30 mouse cellular contexts compared by ENCODE assay signal in genomic region chr7:58742648-58743047, GRCm38 (mm10).
DNase-seq lines count a peak whose midpoint lies in the region; ATAC-seq and TF ChIP-seq lines count a peak whose summit lies in the region.
"Had no signal": no experiment of that assay in that cellular context is flagged by ENCODE, and none has a peak within 500 bp of the region (broad histone marks: within the 10 kb centered on the region; RNA-seq: fewer than 3 reads in every experiment).

No protein-coding gene starts in this region.

- H3K27ac ChIP-seq in midbrain, embryonic 11.5 days (ENCODE audit: low read depth, low read length): no peak overlapping the region
- no peak overlapping the region for H3K27ac ChIP-seq in midbrain, embryonic 16.5 days (ENCODE audit: low read length)
- no peak overlapping the region for H3K27ac ChIP-seq in stomach, postnatal 0 days (replicated peaks)
- H3K27ac ChIP-seq: embryonic facial prominence, embryonic 13.5 days; forebrain, embryonic 10.5 days; hindbrain, embryonic 12.5 days; hindbrain, postnatal 0 days; intestine, embryonic 15.5 days; limb, embryonic 10.5 days; limb, embryonic 15.5 days; liver, embryonic 14.5 days; macrophage; neural tube, embryonic 12.5 days; stomach, embryonic 15.5 days had no signal

- H3K9ac ChIP-seq in midbrain, embryonic 11.5 days (ENCODE audit: low read length): no peak overlapping the region
- H3K9ac ChIP-seq in midbrain, embryonic 16.5 days (ENCODE audit: low read depth, low read length): no peak overlapping the region
- H3K9ac ChIP-seq in stomach, postnatal 0 days (ENCODE audit: low read length): no peak overlapping the region
- H3K9ac ChIP-seq: embryonic facial prominence, embryonic 13.5 days; hindbrain, embryonic 12.5 days; intestine, embryonic 15.5 days; limb, embryonic 15.5 days; liver, embryonic 14.5 days; neural tube, embryonic 12.5 days; stomach, embryonic 15.5 days had no signal

- H3K4me2 ChIP-seq in midbrain, embryonic 11.5 days: no peak overlapping the region
- no peak overlapping the region for H3K4me2 ChIP-seq in midbrain, embryonic 16.5 days (ENCODE audit: low read length)
- no peak overlapping the region for H3K4me2 ChIP-seq in stomach, postnatal 0 days (replicated peaks; ENCODE audit: low read depth)
- H3K4me2 ChIP-seq: embryonic facial prominence, embryonic 13.5 days; hindbrain, embryonic 12.5 days; intestine, embryonic 15.5 days; limb, embryonic 15.5 days; neural tube, embryonic 12.5 days; stomach, embryonic 15.5 days had no signal

- 58% methylated on average over 1 of the region's 1 CpGs for WGBS in midbrain, embryonic 11.5 days
- 43% methylated on average over 1 of the region's 1 CpGs for WGBS in midbrain, embryonic 16.5 days
- 52% methylated on average over 1 of the region's 1 CpGs for WGBS in stomach, postnatal 0 days

- no peak for TF ChIP-seq EP300 in stomach, postnatal 0 days (optimal IDR thresholded peaks at IDR 0.05)

- no peaks in the 10 kb centered on the region for H3K9me3 ChIP-seq in midbrain, embryonic 11.5 days (ENCODE audit: control insufficient read depth, low read length)
- H3K9me3 ChIP-seq in midbrain, embryonic 16.5 days (replicated peaks; ENCODE audit: control insufficient read depth, low read length, poor library complexity, severe bottlenecking): no peaks in the 10 kb centered on the region
- no peaks in the 10 kb centered on the region for H3K9me3 ChIP-seq in stomach, postnatal 0 days (ENCODE audit: control insufficient read depth, low read length)
- H3K9me3 ChIP-seq: embryonic facial prominence, embryonic 13.5 days; forebrain, embryonic 10.5 days; hindbrain, embryonic 12.5 days; intestine, embryonic 15.5 days; limb, embryonic 10.5 days; limb, embryonic 15.5 days; neural tube, embryonic 12.5 days; stomach, embryonic 15.5 days had no signal

- H3K4me3 ChIP-seq in midbrain, embryonic 11.5 days (ENCODE audit: low read depth, low read length): no peak overlapping the region
- H3K4me3 ChIP-seq in midbrain, embryonic 16.5 days (ENCODE audit: low read depth, low read length): no peak overlapping the region
- H3K4me3 ChIP-seq in stomach, postnatal 0 days (ENCODE audit: low read depth, low read length): no peak overlapping the region
- H3K4me3 ChIP-seq: embryonic facial prominence, embryonic 13.5 days; forebrain, embryonic 10.5 days; hindbrain, embryonic 12.5 days; intestine, embryonic 15.5 days; limb, embryonic 10.5 days; limb, embryonic 15.5 days; myocyte; neural tube, embryonic 12.5 days; stomach, embryonic 15.5 days had no signal

- no peak for ATAC-seq in midbrain, embryonic 11.5 days (ENCODE audit: low FRiP score)
- ATAC-seq in midbrain, embryonic 16.5 days: no peak
- peak; percentile 24 for ATAC-seq in activated CD4-positive, CD25-positive, alpha-beta regulatory T cell, adult 4 months
- peak; percentile 53 for ATAC-seq in megakaryocyte progenitor cell, adult 5-6 weeks (replicated peaks; ENCODE audit: poor library complexity)
- no peak for ATAC-seq in stomach, postnatal 0 days (ENCODE audit: low FRiP score, low TSS enrichment)
- ATAC-seq: forebrain, embryonic 16.5 days; hindbrain, postnatal 0 days; intestine, embryonic 15.5 days had no signal

- no peak for TF ChIP-seq CTCF in stomach, postnatal 0 days (IDR thresholded peaks at IDR 0.05; ENCODE audit: low read depth)

- H3K27me3 ChIP-seq in midbrain, embryonic 11.5 days (ENCODE audit: control insufficient read depth, insufficient read depth, low read length): no peaks in the 10 kb centered on the region
- H3K27me3 ChIP-seq in midbrain, embryonic 16.5 days (ENCODE audit: control insufficient read depth, insufficient read depth, low read depth, low read length): no peaks in the 10 kb centered on the region
- H3K27me3 ChIP-seq in stomach, postnatal 0 days (ENCODE audit: control insufficient read depth, insufficient read depth, low read length): no peaks in the 10 kb centered on the region
- H3K27me3 ChIP-seq: embryonic facial prominence, embryonic 13.5 days; hindbrain, embryonic 12.5 days; intestine, embryonic 15.5 days; limb, embryonic 15.5 days; neural tube, embryonic 12.5 days; stomach, embryonic 15.5 days had no signal

- peak; percentile 60 for DNase-seq in midbrain, embryonic 11.5 days (ENCODE audit: low spot score, missing footprints)
- DNase-seq in 416B (ENCODE audit: low read depth): peak; percentile 81
- no peak for DNase-seq in layer of hippocampus, postnatal 14 days (ENCODE audit: low spot score in 2 of 2)
- no peak for DNase-seq in frontal cortex, adult 2 months (ENCODE audit: extremely low spot score in 1 of 2, low spot score in 1 of 2)
- DNase-seq in stomach, postnatal 0 days (ENCODE audit: low spot score): no peak
- DNase-seq: cerebellum, adult 11 months; cerebellum, adult 9-10 months; cerebellum, postnatal 36 days; kidney, adult 8-10 months; kidney, postnatal 10 days; lung, adult 2 months; lung, postnatal 10 days; midbrain, embryonic 14.5 days; right cerebral cortex, postnatal 14 days had no signal

- no peaks in the 10 kb centered on the region for H3K36me3 ChIP-seq in midbrain, embryonic 11.5 days (ENCODE audit: control insufficient read depth, insufficient read depth, low read length)
- no peaks in the 10 kb centered on the region for H3K36me3 ChIP-seq in midbrain, embryonic 16.5 days (ENCODE audit: control insufficient read depth, insufficient read depth, low read length)
- H3K36me3 ChIP-seq in stomach, postnatal 0 days (ENCODE audit: control insufficient read depth, insufficient read depth, low read length): no peaks in the 10 kb centered on the region
- H3K36me3 ChIP-seq: embryonic facial prominence, embryonic 13.5 days; forebrain, embryonic 10.5 days; hindbrain, embryonic 12.5 days; intestine, embryonic 15.5 days; limb, embryonic 10.5 days; limb, embryonic 15.5 days; neural tube, embryonic 12.5 days; stomach, embryonic 15.5 days had no signal

- no peaks in the 10 kb centered on the region for H3K4me1 ChIP-seq in midbrain, embryonic 11.5 days (ENCODE audit: control insufficient read depth, insufficient read depth, low read length)
- no peaks in the 10 kb centered on the region for H3K4me1 ChIP-seq in midbrain, embryonic 16.5 days (ENCODE audit: control insufficient read depth, insufficient read depth, low read length)
- H3K4me1 ChIP-seq in stomach, postnatal 0 days (replicated peaks; ENCODE audit: control insufficient read depth, insufficient read depth): no peaks in the 10 kb centered on the region
- H3K4me1 ChIP-seq: embryonic facial prominence, embryonic 13.5 days; forebrain, embryonic 10.5 days; hindbrain, embryonic 12.5 days; intestine, embryonic 15.5 days; limb, embryonic 10.5 days; limb, embryonic 15.5 days; neural tube, embryonic 12.5 days; stomach, embryonic 15.5 days had no signal

Comparison
In these comparisons a context has a peak if more than half of its experiments do, and no peak if none do; other contexts are left out.
1. ATAC-seq: peak in activated CD4-positive, CD25-positive, alpha-beta regulatory T cell, adult 4 months (single experiment) and megakaryocyte progenitor cell, adult 5-6 weeks (single experiment); none in midbrain, embryonic 11.5 days (single experiment), midbrain, embryonic 16.5 days (single experiment) and stomach, postnatal 0 days (single experiment).
2. DNase-seq: peak in midbrain, embryonic 11.5 days (single experiment) and 416B (single experiment); none in layer of hippocampus, postnatal 14 days (0 of 2), frontal cortex, adult 2 months (0 of 2) and stomach, postnatal 0 days (single experiment).